11 mouse cellular contexts compared by ENCODE assay signal in genomic region chr9:61714331-61715035, GRCm38 (mm10).
DNase-seq lines count a peak whose midpoint lies in the region; ATAC-seq and TF ChIP-seq lines count a peak whose summit lies in the region.
"Had no signal": no experiment of that assay in that cellular context is flagged by ENCODE, and none has a peak within 500 bp of the region (broad histone marks: within the 10 kb centered on the region; RNA-seq: fewer than 3 reads in every experiment).

No protein-coding gene starts in this region.

- no peak overlapping the region for H3K4me3 ChIP-seq in heart, postnatal 0 days (ENCODE audit: low read depth, low read length)
- H3K4me3 ChIP-seq in midbrain, embryonic 14.5 days (replicated peaks; ENCODE audit: low read depth, low read length): no peak overlapping the region
- no peak overlapping the region for H3K4me3 ChIP-seq in midbrain, embryonic 13.5 days (replicated peaks)
- H3K4me3 ChIP-seq: heart, embryonic 10.5 days; megakaryocyte, embryonic 14.5 days had no signal

- DNase-seq in heart, postnatal 0 days (ENCODE audit: low spot score): peak; percentile 10
- DNase-seq in heart, postnatal 10 days: no peak
- peak; percentile 52 for DNase-seq in midbrain, embryonic 14.5 days
- DNase-seq in left cerebral cortex, postnatal 10 days (ENCODE audit: extremely low spot score in 1 of 2, low spot score in 2 of 2): peak; percentile 38 to 39
- DNase-seq in right cerebral cortex, postnatal 36 days (ENCODE audit: low spot score in 2 of 2): peak; percentile 58 to 71
- no peak for DNase-seq in heart, postnatal 36 days
- no peak for DNase-seq in layer of hippocampus, postnatal 10 days (ENCODE audit: low spot score in 2 of 2)
- DNase-seq: cerebellum, adult 8-10 months had no signal

- H3K27ac ChIP-seq in heart, postnatal 0 days (ENCODE audit: low read depth): no peak overlapping the region
- 0 out of 2 replicates have a peak overlapping the region, but pooled peaks have one; percentile 1 for H3K27ac ChIP-seq in midbrain, embryonic 14.5 days (replicated peaks; ENCODE audit: low read depth, low read length)
- H3K27ac ChIP-seq in midbrain, embryonic 13.5 days: no peak overlapping the region
- H3K27ac ChIP-seq: heart, embryonic 10.5 days had no signal

- H3K9me3 ChIP-seq in heart, postnatal 0 days (replicated peaks; ENCODE audit: control insufficient read depth, low read length): no peaks in the 10 kb centered on the region
- no peaks in the 10 kb centered on the region for H3K9me3 ChIP-seq in midbrain, embryonic 14.5 days (ENCODE audit: control insufficient read depth, low read length)
- H3K9me3 ChIP-seq in midbrain, embryonic 13.5 days: peaks cover 3% of the 10 kb centered on the region; the same call in 1 of the 2 replicates
- H3K9me3 ChIP-seq: heart, embryonic 10.5 days had no signal

- no peak for TF ChIP-seq EP300 in heart, postnatal 0 days (IDR thresholded peaks at IDR 0.05; ENCODE audit: low read depth)

- WGBS in heart, postnatal 0 days: 40% methylated on average over 19 of the region's 19 CpGs
- WGBS in midbrain, embryonic 14.5 days: 29% methylated on average over 19 of the region's 19 CpGs
- 27% methylated on average over 19 of the region's 19 CpGs for WGBS in midbrain, embryonic 13.5 days

- peaks cover 59% of the 10 kb centered on the region; the same call in 1 of the 2 replicates for H3K27me3 ChIP-seq in heart, postnatal 0 days (ENCODE audit: control insufficient read depth, insufficient read depth, low read length)
- H3K27me3 ChIP-seq in midbrain, embryonic 14.5 days (ENCODE audit: control insufficient read depth, insufficient read depth, low read length): no peaks in the 10 kb centered on the region
- peaks cover 22% of the 10 kb centered on the region for H3K27me3 ChIP-seq in midbrain, embryonic 13.5 days

- H3K4me1 ChIP-seq in heart, postnatal 0 days (ENCODE audit: control insufficient read depth, insufficient read depth): no peaks in the 10 kb centered on the region
- H3K4me1 ChIP-seq in midbrain, embryonic 14.5 days (ENCODE audit: control insufficient read depth, insufficient read depth, low read length): peaks cover 11% of the 10 kb centered on the region
- H3K4me1 ChIP-seq in midbrain, embryonic 13.5 days (replicated peaks): peaks cover 31% of the 10 kb centered on the region
- H3K4me1 ChIP-seq: megakaryocyte, embryonic 14.5 days had no signal

- ATAC-seq in heart, postnatal 0 days (ENCODE audit: insufficient read depth, low read depth): no peak
- no peak for ATAC-seq in midbrain, embryonic 14.5 days (ENCODE audit: low FRiP score, low TSS enrichment)
- no peak for ATAC-seq in midbrain, embryonic 13.5 days

- H3K9ac ChIP-seq in heart, postnatal 0 days (replicated peaks; ENCODE audit: low read depth, low read length): no peak overlapping the region
- H3K9ac ChIP-seq in midbrain, embryonic 14.5 days (replicated peaks; ENCODE audit: low read length): no peak overlapping the region
- no peak overlapping the region for H3K9ac ChIP-seq in midbrain, embryonic 13.5 days (replicated peaks)

- H3K36me3 ChIP-seq in heart, postnatal 0 days (replicated peaks; ENCODE audit: control insufficient read depth, insufficient read depth, low read length): no peaks in the 10 kb centered on the region
- H3K36me3 ChIP-seq in midbrain, embryonic 14.5 days (ENCODE audit: control insufficient read depth, insufficient read depth, low read length): no peaks in the 10 kb centered on the region
- no peaks in the 10 kb centered on the region for H3K36me3 ChIP-seq in midbrain, embryonic 13.5 days
- H3K36me3 ChIP-seq: heart, embryonic 10.5 days had no signal

- no peak for TF ChIP-seq CTCF in heart, postnatal 0 days (IDR thresholded peaks at IDR 0.05; ENCODE audit: low read depth)

- intact Hi-C loops in heart, postnatal 10 days (cut with DNase I): no loop called here
- intact Hi-C loops in left cerebral cortex, postnatal 10 days (cut with DNase I): loop anchor here (5.0 kb wide), 1 partner anchor 113 kb away; no protein-coding TSS in a partner anchor
- intact Hi-C loops in heart, postnatal 36 days (cut with DNase I): no loop called here

- no peak overlapping the region for H3K4me2 ChIP-seq in heart, postnatal 0 days (ENCODE audit: low read depth, low read length)
- peak overlapping the region; percentile 17; the same call in 1 of the 2 replicates for H3K4me2 ChIP-seq in midbrain, embryonic 14.5 days (ENCODE audit: low read length)
- H3K4me2 ChIP-seq in midbrain, embryonic 13.5 days (replicated peaks): no peak overlapping the region

Comparison
In these comparisons a context has a peak if more than half of its experiments do, and no peak if none do; other contexts are left out.
1. DNase-seq: peak in heart, postnatal 0 days (single experiment), midbrain, embryonic 14.5 days (single experiment), left cerebral cortex, postnatal 10 days (2 of 2) and right cerebral cortex, postnatal 36 days (2 of 2); none in heart, postnatal 10 days (0 of 2), heart, postnatal 36 days (0 of 2) and layer of hippocampus, postnatal 10 days (0 of 2).